Mouse (Mus musculus) thymus, adult 2 months (tissue): ENCODE measurements around the gene Sp6. TPM values are rescaled to one million over a fixed set of nuclear protein-coding genes. Genes with fewer than 3 reads are reported as not detected.

ENCODE experiments used
- DNase-seq: peaks from one replicate; pipeline ENCODE4 v3.0.0; 2021
- H3K27ac ChIP-seq: fragments of 200-500 bp; 2 replicates; pipeline ENCODE4 v1.5.1; 2012; ENCODE audit warnings: low read length, control low read depth; ENCODE audit not compliant: control insufficient read depth, insufficient read depth
- H3K27me3 ChIP-seq: fragments of 200-500 bp; 2 replicates; pipeline ENCODE4 v1.6.1; 2012; ENCODE audit warnings: mild to moderate bottlenecking, low read length, moderate library complexity, mixed read lengths; ENCODE audit not compliant: control insufficient read depth, insufficient read depth
- H3K36me3 ChIP-seq: fragments of 200-500 bp; 2 replicates; pipeline ENCODE4 v1.6.1; 2012; ENCODE audit warnings: mild to moderate bottlenecking, low read length, moderate library complexity; ENCODE audit not compliant: control insufficient read depth, insufficient read depth
- H3K4me1 ChIP-seq: fragments of 200-500 bp; replicated peaks from 2 replicates; pipeline ENCODE4 v1.6.1; 2012; ENCODE audit warnings: low read length; ENCODE audit not compliant: control insufficient read depth, insufficient read depth
- H3K4me3 ChIP-seq: fragments of 200-500 bp; 2 replicates; pipeline ENCODE4 v1.5.1; 2012; ENCODE audit warnings: mild to moderate bottlenecking, low read length, control low read depth, moderate library complexity; ENCODE audit not compliant: control insufficient read depth, insufficient read depth
- CTCF ChIP-seq: fragments of 200-500 bp; IDR thresholded peaks from 2 replicates; pipeline ENCODE4 v1.5.1; 2012; ENCODE audit warnings: mild to moderate bottlenecking, control low read depth, low read length, moderate library complexity, borderline replicate concordance; ENCODE audit not compliant: control insufficient read depth, poor library complexity, insufficient read depth; ENCODE audit errors: extremely low read depth
- POLR2A ChIP-seq: fragments of 200-500 bp; IDR thresholded peaks from 2 replicates; pipeline ENCODE4 v1.6.1; 2012; ENCODE audit warnings: mild to moderate bottlenecking, low read length, control low read depth, moderate library complexity; ENCODE audit not compliant: control insufficient read depth, poor library complexity, insufficient read depth; ENCODE audit errors: extremely low read depth
- WGBS: fragments of 180-500 bp; shearing (Covaris S2); methylation state at CpG from one replicate; pipeline ENCODE4 v1.1.7; 2018; 5-methylcytosine and 5-hydroxymethylcytosine counted together
- polyA plus RNA-seq: library from polyadenylated mRNA; depleted of rRNA; stranded (reverse); fragments of >200 nt; gene quantifications from 2 replicates; pipeline ENCODE4 v1.2.3, GENCODE M21; 2012

The Sp6 gene
- polyA plus RNA-seq, 1 experiment: 5.6 TPM

DNA sequence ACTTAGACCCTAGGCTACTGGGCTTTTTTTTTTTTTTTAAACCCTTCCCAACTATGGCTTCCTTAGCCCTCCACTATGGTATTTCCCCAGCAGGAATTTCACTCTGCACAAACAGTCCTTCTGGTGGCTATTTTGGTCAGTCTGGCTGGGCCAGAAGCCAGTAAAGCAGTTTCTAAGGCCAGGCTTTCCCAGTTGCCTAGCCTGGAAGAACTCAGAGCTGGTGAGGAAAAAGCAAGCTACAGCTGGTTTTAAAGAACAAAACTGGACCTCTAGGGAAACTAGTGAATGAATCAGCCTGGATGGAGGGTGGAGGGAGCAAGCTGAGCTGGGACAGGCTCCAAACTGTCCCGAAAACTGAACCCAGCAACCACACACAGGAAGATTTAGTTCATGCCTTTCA, 43.4 kb upstream of the Sp6 start:
- Histone ChIP-seq H3K4me3 (no peak overlapping the region), H3K4me1 (peaks cover 26% of the 10 kb centered on the region), H3K27me3 (no peaks in the 10 kb centered on the region), H3K27ac (no peak overlapping the region), H3K36me3 (no peaks in the 10 kb centered on the region)
- DNase-seq: no peak
- WGBS: 88% methylated on average over 1 of the region's 1 CpGs
- no peak for TF ChIP-seq POLR2A
- no peak for TF ChIP-seq CTCF

DNA sequence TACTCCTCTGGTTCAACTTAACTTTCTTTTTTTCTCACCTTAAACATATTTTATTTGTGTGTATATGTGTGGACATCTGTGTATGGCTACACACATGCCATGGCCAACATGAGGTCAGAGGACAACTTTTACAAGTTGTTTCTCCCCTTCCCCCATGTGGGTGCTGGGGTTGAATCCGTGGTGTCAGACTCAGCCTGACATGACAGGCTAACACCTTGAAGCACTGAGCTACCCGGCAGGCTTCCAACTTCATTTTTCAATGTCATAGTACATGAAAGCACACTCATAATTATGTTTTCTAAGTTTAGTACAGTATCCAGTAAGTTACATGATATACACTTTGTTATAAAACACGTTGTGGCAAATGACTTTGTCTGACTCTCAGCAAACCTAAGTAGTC, 42.9 kb upstream of the Sp6 start:
- H3K4me3 ChIP-seq: no peak overlapping the region
- H3K4me1 ChIP-seq: peaks cover 26% of the 10 kb centered on the region
- H3K27me3 ChIP-seq: no peaks in the 10 kb centered on the region
- H3K36me3 ChIP-seq: no peaks in the 10 kb centered on the region
- WGBS: 84% methylated on average over 3 of the region's 3 CpGs
- no peak overlapping the region for H3K27ac ChIP-seq
- no peak for TF ChIP-seq CTCF
- no peak for TF ChIP-seq POLR2A
- DNase-seq: no peak

DNA sequence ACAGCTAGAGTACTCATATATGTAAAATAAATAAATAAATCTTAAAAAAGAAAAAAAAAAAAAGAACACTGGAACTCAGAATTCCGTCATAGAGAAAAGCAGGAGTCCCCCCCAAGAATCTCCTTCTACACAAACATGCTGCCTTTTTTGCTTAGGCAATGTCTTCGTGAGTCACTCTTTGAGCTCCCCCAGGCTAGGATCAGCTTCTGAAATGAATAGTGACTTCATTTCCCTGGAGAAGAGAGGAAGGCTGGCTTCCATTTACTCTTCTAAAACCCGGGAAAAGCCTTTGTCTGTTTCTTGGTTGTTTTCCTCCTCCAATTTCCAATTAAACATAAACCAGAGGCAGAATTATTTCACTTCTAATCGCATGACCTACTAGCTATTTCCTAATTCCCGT, 40.3 kb upstream of the Sp6 start:
- Histone ChIP-seq H3K4me1 (peaks cover 21% of the 10 kb centered on the region), H3K36me3 (no peaks in the 10 kb centered on the region), H3K27me3 (no peaks in the 10 kb centered on the region), H3K27ac (no peak overlapping the region), H3K4me3 (no peak overlapping the region)
- no peak for DNase-seq
- TF ChIP-seq POLR2A (no peak), CTCF (no peak)
- WGBS: 97% methylated on average over 5 of the region's 5 CpGs

DNA sequence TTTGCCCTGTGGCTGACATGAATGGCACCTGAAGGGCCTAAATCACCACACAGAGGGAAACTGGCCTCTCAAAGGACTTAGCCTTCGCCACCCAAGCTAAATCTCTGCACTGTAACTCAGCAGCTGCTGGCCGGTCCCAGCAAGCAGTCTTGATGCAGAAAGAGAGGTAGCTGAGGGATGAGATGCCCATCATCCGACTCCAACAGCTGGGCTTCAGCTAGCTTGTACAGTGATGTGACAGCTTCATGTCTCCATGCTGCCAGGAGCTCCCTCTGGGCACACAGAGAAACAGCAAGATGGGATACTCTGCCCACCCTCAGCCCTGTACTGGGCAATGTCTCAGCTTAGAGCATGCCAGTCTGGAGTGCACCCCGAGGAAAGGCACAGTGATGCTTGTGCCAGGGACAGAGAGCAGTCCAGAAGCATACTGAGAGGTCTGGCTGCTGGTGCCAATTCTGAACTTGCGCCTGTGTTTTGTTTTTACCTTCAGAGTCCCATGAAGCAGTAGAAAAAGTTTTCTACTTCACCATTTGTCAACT, 39.7 kb upstream of the Sp6 start:
- Histone ChIP-seq H3K27me3 (no peaks in the 10 kb centered on the region), H3K4me1 (peaks cover 20% of the 10 kb centered on the region), H3K36me3 (no peaks in the 10 kb centered on the region), H3K27ac (no peak overlapping the region), H3K4me3 (no peak overlapping the region)
- DNase-seq: no peak
- WGBS: 96% methylated on average over 5 of the region's 5 CpGs
- TF ChIP-seq POLR2A (no peak), CTCF (no peak)

DNA sequence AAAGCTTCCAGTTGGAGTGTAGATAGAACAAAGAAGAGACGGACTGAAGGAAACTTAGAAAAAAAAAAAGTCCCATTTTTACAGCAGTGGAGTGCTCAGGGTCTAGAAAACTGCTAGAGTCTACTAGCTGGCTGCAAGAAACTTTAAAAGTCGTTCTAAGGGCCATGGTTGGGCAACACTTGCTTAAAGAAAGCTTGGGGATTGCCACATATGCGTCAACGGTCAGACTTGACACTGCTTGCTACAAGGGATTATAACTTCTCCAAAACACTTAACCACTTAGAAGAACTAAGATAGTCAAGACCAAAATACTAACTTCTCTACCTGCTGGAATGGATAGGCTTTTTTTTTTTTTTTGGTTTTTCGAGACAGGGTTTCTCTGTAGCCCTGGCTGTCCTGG, 38.4 kb upstream of the Sp6 start:
- Histone ChIP-seq H3K36me3 (no peaks in the 10 kb centered on the region), H3K27ac (no peak overlapping the region), H3K4me1 (peaks cover 18% of the 10 kb centered on the region), H3K4me3 (no peak overlapping the region), H3K27me3 (no peaks in the 10 kb centered on the region)
- WGBS: 69% methylated on average over 5 of the region's 5 CpGs
- DNase-seq: no peak
- no peak for TF ChIP-seq POLR2A
- no peak for TF ChIP-seq CTCF

DNA sequence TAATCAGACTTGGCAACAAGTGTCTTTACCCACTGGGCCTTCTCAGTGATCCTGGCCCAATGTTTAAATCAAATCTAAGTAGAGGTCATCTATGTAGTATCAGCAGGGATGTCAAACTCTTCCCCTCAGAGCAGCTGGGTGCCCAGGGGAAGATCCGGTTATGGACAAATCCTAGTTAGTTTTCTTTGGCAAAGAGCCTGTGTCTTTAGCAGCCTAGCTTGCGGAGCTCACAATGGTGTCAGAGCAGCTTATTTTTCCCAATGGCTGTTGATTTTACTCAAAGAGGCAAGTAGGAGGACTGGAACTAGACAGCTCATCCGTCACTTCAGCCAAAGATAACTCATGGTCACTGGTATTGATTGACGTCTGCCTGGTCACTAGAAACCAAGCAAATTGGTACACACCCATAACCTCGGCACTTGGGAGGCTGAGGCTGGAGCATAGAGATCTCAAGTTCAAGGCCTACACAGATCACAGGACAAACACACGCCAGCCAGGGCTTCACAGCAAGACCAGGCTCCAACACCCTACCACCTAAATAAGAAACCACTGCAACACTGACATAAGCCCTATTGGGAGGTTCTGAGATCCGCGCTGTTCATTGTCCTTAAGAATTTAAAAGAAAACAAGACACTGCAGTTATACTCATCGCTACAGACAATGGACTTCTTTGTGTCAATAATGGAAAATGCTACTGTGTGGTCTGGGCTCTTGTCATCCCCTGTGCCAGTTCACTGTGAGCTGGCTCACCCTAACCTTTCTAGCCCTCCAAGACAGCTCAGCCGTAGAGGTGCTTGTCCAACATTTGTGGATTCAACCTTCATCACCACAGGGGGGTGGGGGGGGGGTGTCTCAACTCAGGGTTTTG, 37.4 kb upstream of the Sp6 start:
- Histone ChIP-seq H3K27ac (no peak overlapping the region), H3K27me3 (no peaks in the 10 kb centered on the region), H3K4me1 (peaks cover 18% of the 10 kb centered on the region), H3K4me3 (no peak overlapping the region), H3K36me3 (no peaks in the 10 kb centered on the region)
- 95% methylated on average over 10 of the region's 10 CpGs for WGBS
- TF ChIP-seq POLR2A: no peak
- DNase-seq: no peak
